Mouse (Mus musculus): ENCODE data around the gene Rita1. TPM values are rescaled to one million over a fixed set of nuclear protein-coding genes. Genes with fewer than 3 reads are reported as not detected.

Rita1 gene
- total and polyA plus RNA-seq, 3 experiments, result 18.1 to 22.1 TPM; not detected in 1

DNA sequence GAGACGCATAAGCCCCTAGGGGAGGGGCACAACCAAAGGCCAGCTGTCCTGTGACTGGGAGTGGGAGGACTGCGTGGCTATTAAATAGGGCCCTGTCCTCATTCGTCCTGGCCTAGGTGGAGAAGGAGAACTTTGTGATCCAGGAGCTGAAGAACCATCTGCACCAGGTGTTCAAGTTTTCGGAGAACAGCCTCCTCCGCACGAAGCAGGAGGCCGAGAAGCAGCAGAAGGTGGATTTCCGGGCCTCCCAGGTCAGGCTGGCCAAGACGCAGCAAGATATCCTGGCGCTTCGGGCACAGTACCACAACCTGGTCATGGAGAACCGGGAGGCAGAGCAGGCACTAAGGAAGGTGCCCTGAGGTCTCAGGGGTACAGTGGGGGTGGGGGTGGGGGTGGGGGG lies 10.2 kb downstream of the Rita1 start:
- Histone ChIP-seq H3K27me3 (ENCODE audit: control insufficient read depth in 1 of 2, insufficient read depth in 2 of 2, low read length in 2 of 2) (no peaks in the 10 kb centered on the region), H3K27ac (ENCODE audit: control insufficient read depth, low read depth, low read length) (no peak overlapping the region), H3K9me3 (replicated peaks; ENCODE audit: insufficient read depth, low read length) (no peaks in the 10 kb centered on the region), H3K4me1 (ENCODE audit: control insufficient read depth in 1 of 2, insufficient read depth in 2 of 2, low read length in 2 of 2) (peaks cover 17 to 24% of the 10 kb centered on the region in 2 experiments), H3K9ac (ENCODE audit: control insufficient read depth, low read depth, low read length, poor library complexity, severe bottlenecking) (no peak overlapping the region), H3K79me2 (ENCODE audit: control insufficient read depth, insufficient read depth, low read length, poor library complexity) (no peaks in the 10 kb centered on the region), H3K4me3 (ENCODE audit: control insufficient read depth in 1 of 2, insufficient read depth in 1 of 2, low read depth in 2 of 2, low read length in 2 of 2) (no peak overlapping the region), H3K36me3 (ENCODE audit: control insufficient read depth in 1 of 2, insufficient read depth in 2 of 2, low read length in 2 of 2) (peaks cover 0 to 11% of the 10 kb centered on the region in 2 experiments; a peak in 2 of 4 replicates)
- TF ChIP-seq ETS1 (IDR thresholded peaks at IDR 0.05; ENCODE audit: low read depth, low read length) (no peak), ZKSCAN1 (IDR thresholded peaks at IDR 0.05; ENCODE audit: low read depth, low read length) (no peak), NELFE (IDR thresholded peaks at IDR 0.05; ENCODE audit: low read depth, low read length) (no peak), KAT2A (conservative IDR thresholded peaks at IDR 0.05; ENCODE audit: low read depth, low read length) (no peak), MXI1 (IDR thresholded peaks at IDR 0.05; ENCODE audit: low read depth, low read length) (no peak), SIN3A (IDR thresholded peaks at IDR 0.05; ENCODE audit: low read length) (no peak), MEF2A (IDR thresholded peaks at IDR 0.05; ENCODE audit: extremely low read depth, insufficient replicate concordance, low read depth, low read length, poor library complexity, severe bottlenecking) (no peak), POLR2AphosphoS5 (IDR thresholded peaks at IDR 0.05; ENCODE audit: borderline replicate concordance, low read depth, low read length) (no peak)
- DNase-seq (ENCODE audit: low read depth, low spot score), result no peak

DNA sequence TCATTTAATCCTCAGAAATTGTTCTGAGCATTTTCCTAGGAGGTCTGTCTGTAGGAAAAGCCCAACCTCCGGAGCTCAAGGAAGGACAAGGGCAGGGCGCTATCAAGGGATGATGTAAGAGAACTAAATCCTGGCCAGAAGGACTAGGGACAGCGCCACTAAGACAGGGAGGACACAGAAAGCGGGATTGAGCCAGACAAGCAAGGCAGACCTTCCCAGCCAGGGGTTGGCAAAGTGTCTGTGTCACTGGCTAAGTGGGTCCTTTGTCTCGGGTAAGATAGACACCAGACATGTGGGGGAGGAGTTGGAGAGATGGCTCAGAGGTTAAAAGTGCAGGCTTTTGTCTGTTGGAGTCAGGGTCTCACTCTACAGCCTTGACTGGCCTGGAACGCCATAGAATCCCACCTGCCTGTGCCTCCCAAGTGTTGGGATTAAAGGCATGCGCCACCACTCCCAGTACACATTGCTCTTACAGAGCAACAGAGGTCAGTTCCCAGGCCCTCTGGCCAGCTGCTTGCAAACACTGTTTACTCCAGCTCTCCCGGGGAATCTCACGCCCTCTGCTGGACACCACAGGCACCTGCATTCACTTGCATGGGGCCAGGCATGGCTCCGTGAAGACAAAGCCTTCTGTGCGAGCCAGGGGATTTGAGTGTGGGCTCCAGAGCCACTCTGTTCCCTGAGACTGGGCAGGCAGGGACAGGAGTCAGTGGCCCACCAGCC lies 11.3 kb downstream of the Rita1 start:
- no peak overlapping the region for H3K9ac ChIP-seq (ENCODE audit: control insufficient read depth, low read depth, low read length, poor library complexity, severe bottlenecking)
- peaks cover 0 to 11% of the 10 kb centered on the region in 2 experiments; a peak in 2 of 4 replicates for H3K36me3 ChIP-seq (ENCODE audit: control insufficient read depth in 1 of 2, insufficient read depth in 2 of 2, low read length in 2 of 2)
- DNase-seq (ENCODE audit: low read depth, low spot score), result peak; percentile 66
- H3K4me3 ChIP-seq (ENCODE audit: control insufficient read depth in 1 of 2, insufficient read depth in 1 of 2, low read depth in 2 of 2, low read length in 2 of 2), result no peak overlapping the region
- no peaks in the 10 kb centered on the region for H3K9me3 ChIP-seq (replicated peaks; ENCODE audit: insufficient read depth, low read length)
- H3K79me2 ChIP-seq (ENCODE audit: control insufficient read depth, insufficient read depth, low read length, poor library complexity), result no peaks in the 10 kb centered on the region
- H3K27me3 ChIP-seq (ENCODE audit: control insufficient read depth in 1 of 2, insufficient read depth in 2 of 2, low read length in 2 of 2), result no peaks in the 10 kb centered on the region
- TF ChIP-seq RAD21 (IDR thresholded peaks at IDR 0.05; ENCODE audit: low read depth, low read length) (peak; percentile 50), CTCF (IDR thresholded peaks at IDR 0.05 in 2 of 3, conservative IDR thresholded peaks at IDR 0.05 in 1 of 3; ENCODE audit: control insufficient read depth in 1 of 3, insufficient read depth in 1 of 3, low read depth in 2 of 3, low read length in 3 of 3, poor library complexity in 1 of 3, severe bottlenecking in 1 of 3) (peak; percentile 78 to 89 (median 82)), JUND (IDR thresholded peaks at IDR 0.05; ENCODE audit: low read depth, low read length) (no peak), ZC3H11A (IDR thresholded peaks at IDR 0.05; ENCODE audit: low read depth, low read length) (peak; percentile 35), EP300 (IDR thresholded peaks at IDR 0.05; ENCODE audit: low read depth in 1 of 2, low read length in 2 of 2) (no peak), SMC3 (IDR thresholded peaks at IDR 0.05; ENCODE audit: low read depth, low read length) (peak; percentile 75), MEF2A (IDR thresholded peaks at IDR 0.05; ENCODE audit: extremely low read depth, insufficient replicate concordance, low read depth, low read length, poor library complexity, severe bottlenecking) (no peak), MXI1 (IDR thresholded peaks at IDR 0.05; ENCODE audit: low read depth, low read length) (no peak)
- H3K27ac ChIP-seq (ENCODE audit: control insufficient read depth, low read depth, low read length), result no peak overlapping the region
- peaks cover 17 to 24% of the 10 kb centered on the region in 2 experiments for H3K4me1 ChIP-seq (ENCODE audit: control insufficient read depth in 1 of 2, insufficient read depth in 2 of 2, low read length in 2 of 2)
